Mouse (Mus musculus) frontal cortex, adult (tissue): ENCODE results near the gene Tprg.

ENCODE experiments used
- ATAC-seq: cut with Nextera tagmentation; 2 replicates; pipeline ENCODE4 v1.9.2; 2017; ENCODE audit warnings: mild to moderate bottlenecking, moderate library complexity, mixed read lengths; ENCODE audit not compliant: low TSS enrichment

Gene Tprg

GRCm38 (mm10) chr16:25286517-25286916 is at the start of gene Tprg:
Tprg (plus strand) TSS chr16:25286817.
- no peak for ATAC-seq

- ATAC-seq: no peak
Observed at GRCm38 (mm10) chr16:25238274-25239050, 48.2 kb upstream of the Tprg start.

GRCm38 (mm10) chr16:25248889-25249288 is 37.7 kb upstream of the Tprg start:
- ATAC-seq: peak; percentile 50; the same call in 1 of the 2 replicates

GRCm38 (mm10) chr16:25250129-25250749 is 36.4 kb upstream of the Tprg start:
- no peak for ATAC-seq

GRCm38 (mm10) chr16:25251080-25251479 is 35.5 kb upstream of the Tprg start:
- ATAC-seq: no peak

GRCm38 (mm10) chr16:25254646-25255045 is 32.0 kb upstream of the Tprg start:
- ATAC-seq: no peak

GRCm38 (mm10) chr16:25255186-25255585 is 31.4 kb upstream of the Tprg start:
- peak; percentile 29; the same call in 1 of the 2 replicates for ATAC-seq

- peak; percentile 95 for ATAC-seq
Observed at GRCm38 (mm10) chr16:25255603-25256260, 30.9 kb upstream of the Tprg start.

GRCm38 (mm10) chr16:25262306-25262705 is 24.3 kb upstream of the Tprg start:
- no peak for ATAC-seq

- ATAC-seq: no peak
Observed at GRCm38 (mm10) chr16:25262965-25263364, 23.7 kb upstream of the Tprg start.

GRCm38 (mm10) chr16:25263520-25264149 is 23.0 kb upstream of the Tprg start:
- peak; percentile 76 for ATAC-seq

GRCm38 (mm10) chr16:25265177-25265576 is 21.4 kb upstream of the Tprg start:
- peak; percentile 70 for ATAC-seq

- ATAC-seq: no peak
Observed at GRCm38 (mm10) chr16:25268276-25268675, 18.3 kb upstream of the Tprg start.

GRCm38 (mm10) chr16:25282563-25282962 is 4.1 kb upstream of the Tprg start:
- ATAC-seq: no peak

GRCm38 (mm10) chr16:25293753-25294152 is 7.1 kb downstream of the Tprg start:
- ATAC-seq: no peak

- no peak for ATAC-seq
Observed at GRCm38 (mm10) chr16:25295546-25295945, 8.9 kb downstream of the Tprg start.

GRCm38 (mm10) chr16:25296746-25297145 is 10.1 kb downstream of the Tprg start:
- ATAC-seq: peak; percentile 85

GRCm38 (mm10) chr16:25298204-25298603 is 11.6 kb downstream of the Tprg start:
- ATAC-seq: no peak

- ATAC-seq: no peak
Observed at GRCm38 (mm10) chr16:25302616-25303015, 16.0 kb downstream of the Tprg start.

GRCm38 (mm10) chr16:25314006-25314405 is 27.4 kb downstream of the Tprg start:
- ATAC-seq: peak; percentile 100

GRCm38 (mm10) chr16:25315090-25315489 is 28.5 kb downstream of the Tprg start:
- ATAC-seq: no peak

GRCm38 (mm10) chr16:25325631-25326238 is 39.1 kb downstream of the Tprg start:
- ATAC-seq: no peak
